Mouse (Mus musculus): ENCODE measurements around the gene 1700024P04Rik.
A peak's percentile ranks its signal among the peaks of the same experiment; 100 is the strongest.
"Not testable (repeated sequence)": the region's sequence is repeated elsewhere in the genome, so short reads cannot be mapped to it uniquely, and the experiment has no call there.

The 1700024P04Rik gene

GRCm38 (mm10) chr13:98984465-98984864 is at the start of gene 1700024P04Rik:
Gene 1700024P04Rik (minus strand): TSS chr13:98984565.
- no peak for DNase-seq (ENCODE audit: low read depth, low spot score)

GRCm38 (mm10) chr13:99031223-99032216 is 47.2 kb upstream of the 1700024P04Rik start:
- DNase-seq (ENCODE audit: low read depth, low spot score), result no peak

- no peak for DNase-seq (ENCODE audit: low read depth, low spot score)
Measured at GRCm38 (mm10) chr13:99030579-99031200, 46.3 kb upstream of the 1700024P04Rik start.

- DNase-seq (ENCODE audit: low read depth, low spot score), result no peak
Measured at GRCm38 (mm10) chr13:99025268-99025667, 40.9 kb upstream of the 1700024P04Rik start.

- no peak for DNase-seq (ENCODE audit: low read depth, low spot score)
Measured at GRCm38 (mm10) chr13:99022036-99022435, 37.7 kb upstream of the 1700024P04Rik start.

- no peak for DNase-seq (ENCODE audit: low read depth, low spot score)
Measured at GRCm38 (mm10) chr13:99021181-99021580, 36.8 kb upstream of the 1700024P04Rik start.

GRCm38 (mm10) chr13:99019831-99020669 is 35.7 kb upstream of the 1700024P04Rik start:
- DNase-seq (ENCODE audit: low read depth, low spot score), result no peak

GRCm38 (mm10) chr13:99018526-99019201 is 34.3 kb upstream of the 1700024P04Rik start:
- DNase-seq (ENCODE audit: low read depth, low spot score), result peak; percentile 92

GRCm38 (mm10) chr13:99016696-99017095 is 32.3 kb upstream of the 1700024P04Rik start:
- DNase-seq (ENCODE audit: low read depth, low spot score), result peak; percentile 88

GRCm38 (mm10) chr13:99012891-99013290 is 28.5 kb upstream of the 1700024P04Rik start:
- DNase-seq (ENCODE audit: low read depth, low spot score), result no peak

- no peak for DNase-seq (ENCODE audit: low read depth, low spot score)
Measured at GRCm38 (mm10) chr13:99008013-99008412, 23.6 kb upstream of the 1700024P04Rik start.

- DNase-seq (ENCODE audit: low read depth, low spot score), result no peak
Measured at GRCm38 (mm10) chr13:99006389-99007099, 22.2 kb upstream of the 1700024P04Rik start.

- not testable (repeated sequence) for DNase-seq (ENCODE audit: low read depth, low spot score)
Measured at GRCm38 (mm10) chr13:99001652-99002051, 17.3 kb upstream of the 1700024P04Rik start.

- no peak for DNase-seq (ENCODE audit: low read depth, low spot score)
Measured at GRCm38 (mm10) chr13:98997025-98997424, 12.7 kb upstream of the 1700024P04Rik start.

- DNase-seq (ENCODE audit: low read depth, low spot score), result peak; percentile 92
Measured at GRCm38 (mm10) chr13:98977070-98977785, 7.1 kb downstream of the 1700024P04Rik start.

GRCm38 (mm10) chr13:98976022-98976421 is 8.3 kb downstream of the 1700024P04Rik start:
- peak; percentile 93 for DNase-seq (ENCODE audit: low read depth, low spot score)

GRCm38 (mm10) chr13:98972090-98972489 is 12.3 kb downstream of the 1700024P04Rik start:
- no peak for DNase-seq (ENCODE audit: low read depth, low spot score)

- no peak for DNase-seq (ENCODE audit: low read depth, low spot score)
Measured at GRCm38 (mm10) chr13:98971641-98972040, 12.7 kb downstream of the 1700024P04Rik start.

- no peak for DNase-seq (ENCODE audit: low read depth, low spot score)
Measured at GRCm38 (mm10) chr13:98968517-98968916, 15.8 kb downstream of the 1700024P04Rik start.

GRCm38 (mm10) chr13:98967942-98968341 is 16.4 kb downstream of the 1700024P04Rik start:
- no peak for DNase-seq (ENCODE audit: low read depth, low spot score)
